Mouse (Mus musculus) hindbrain, postnatal 0 days (tissue): ENCODE results near the gene Rin2. TPM values are rescaled to one million over a fixed set of nuclear protein-coding genes. Genes with fewer than 3 reads are reported as not detected.

Experiments
- ATAC-seq: fragments of 200-750 bp; cut with Nextera tagmentation; 2 replicates; pipeline ENCODE4 v1.8.0; 2017; ENCODE audit warnings: mild to moderate bottlenecking, moderate TSS enrichment, moderate library complexity
- DNase-seq: peaks from one replicate; pipeline ENCODE4 v3.0.0-alpha.2; 2015; ENCODE audit warnings: low spot score
- H3K27ac ChIP-seq: fragments of 300-500 bp; sonication (generic); 2 replicates; pipeline ENCODE4 v1.5.1; 2014; ENCODE audit warnings: mild to moderate bottlenecking
- H3K27me3 ChIP-seq: fragments of 300-500 bp; sonication (generic); 2 replicates; pipeline ENCODE4 v1.6.1; 2014; ENCODE audit warnings: low read length, mixed read lengths; ENCODE audit not compliant: insufficient read depth
- H3K36me3 ChIP-seq: fragments of 300-500 bp; sonication (generic); 2 replicates; pipeline ENCODE4 v1.6.1; 2014; ENCODE audit warnings: low read length, mixed read lengths; ENCODE audit not compliant: insufficient read depth
- H3K4me1 ChIP-seq: fragments of 300-500 bp; sonication (generic); 2 replicates; pipeline ENCODE4 v1.6.1; 2014; ENCODE audit warnings: antibody characterized with exemption, low read length, mixed read lengths; ENCODE audit not compliant: insufficient read depth
- H3K4me2 ChIP-seq: fragments of 300-500 bp; sonication (generic); 2 replicates; pipeline ENCODE4 v1.6.1; 2014; ENCODE audit warnings: low read depth, mild to moderate bottlenecking, low read length, moderate library complexity, mixed read lengths
- H3K4me3 ChIP-seq: fragments of 300-500 bp; sonication (generic); 2 replicates; pipeline ENCODE4 v1.5.1; 2014; ENCODE audit warnings: low read length
- H3K9ac ChIP-seq: fragments of 300-500 bp; sonication (generic); replicated peaks from 2 replicates; pipeline ENCODE4 v1.6.1; 2014; ENCODE audit warnings: mild to moderate bottlenecking, low read length, moderate library complexity, mixed read lengths
- H3K9me3 ChIP-seq: fragments of 300-500 bp; sonication (generic); 2 replicates; pipeline ENCODE4 v1.6.1; 2016; ENCODE audit warnings: low read length, mixed read lengths
- CTCF ChIP-seq: IDR thresholded peaks from 2 replicates; pipeline ENCODE4 v1.5.1; 2016; ENCODE audit warnings: antibody characterized with exemption, control low read depth, low read depth
- WGBS: fragments of 180-500 bp; shearing (Covaris S2); extraction: QIAGEN DNeasy Blood & Tissue Kit; methylation state at CpG from one replicate; pipeline ENCODE4 v1.1.7; 2014; 5-methylcytosine and 5-hydroxymethylcytosine counted together
- polyA plus RNA-seq: library from polyadenylated mRNA; unstranded; fragments of >200 nt; fragmentation: Nextera tagmentation; extraction: Ambion mirVana; gene quantifications from 2 replicates; pipeline ENCODE4 v1.2.1, GENCODE M21; 2015
- total RNA-seq: library from RNA; depleted of rRNA; stranded (reverse); fragments of >200 nt; gene quantifications from 2 replicates; pipeline ENCODE4 v1.2.3, GENCODE M21; 2014

Gene Rin2
- total and polyA plus RNA-seq, 2 experiments from 2014 or later: 9.4 to 11.7 TPM

DNA sequence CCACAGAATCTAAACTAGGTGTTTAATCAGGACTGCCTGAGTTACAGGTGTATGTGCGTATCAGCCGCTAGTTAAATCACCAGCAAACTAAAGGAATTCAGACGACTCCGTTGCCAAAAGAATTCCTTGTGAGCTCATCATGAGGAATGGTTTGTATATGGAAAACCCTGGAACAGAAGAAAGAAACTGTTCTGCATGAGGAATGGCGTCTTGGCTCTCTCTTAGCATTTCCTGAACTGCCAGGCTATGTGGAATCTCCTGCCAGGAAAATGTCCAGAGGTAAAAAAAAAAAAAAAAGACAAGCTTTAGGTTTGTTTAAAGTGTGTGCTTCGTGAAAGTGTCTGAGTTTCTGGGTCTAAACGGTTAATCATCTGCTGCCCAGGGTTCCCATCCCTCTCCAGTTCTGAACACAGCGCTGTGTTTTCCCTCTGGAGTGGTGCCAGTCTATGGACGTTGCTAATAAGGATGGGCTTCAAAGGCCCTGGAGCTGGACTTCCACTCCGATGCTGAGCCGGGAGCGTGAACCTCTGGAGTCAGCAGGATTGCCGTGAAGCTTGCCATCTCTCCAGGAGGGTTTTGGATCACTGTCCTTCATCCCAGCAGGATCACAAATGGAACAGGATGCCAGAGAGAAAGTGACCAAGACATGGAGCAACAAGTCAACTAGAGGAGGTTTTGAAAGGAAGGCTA is 109.4 kb downstream of the Rin2 start:
- no peaks in the 10 kb centered on the region for H3K27me3 ChIP-seq
- 34% methylated on average over 13 of the region's 13 CpGs for WGBS
- peak; percentile 46 for DNase-seq
- no peak for TF ChIP-seq CTCF
- no peaks in the 10 kb centered on the region for H3K9me3 ChIP-seq
- no peaks in the 10 kb centered on the region for H3K36me3 ChIP-seq
- no peak overlapping the region for H3K4me2 ChIP-seq
- ATAC-seq: no peak
- no peak overlapping the region for H3K4me3 ChIP-seq
- 0 out of 2 replicates have a peak, but pooled peaks cover 5% of the 10 kb centered on the region for H3K4me1 ChIP-seq
- H3K27ac ChIP-seq: no peak overlapping the region
- no peak overlapping the region for H3K9ac ChIP-seq

DNA sequence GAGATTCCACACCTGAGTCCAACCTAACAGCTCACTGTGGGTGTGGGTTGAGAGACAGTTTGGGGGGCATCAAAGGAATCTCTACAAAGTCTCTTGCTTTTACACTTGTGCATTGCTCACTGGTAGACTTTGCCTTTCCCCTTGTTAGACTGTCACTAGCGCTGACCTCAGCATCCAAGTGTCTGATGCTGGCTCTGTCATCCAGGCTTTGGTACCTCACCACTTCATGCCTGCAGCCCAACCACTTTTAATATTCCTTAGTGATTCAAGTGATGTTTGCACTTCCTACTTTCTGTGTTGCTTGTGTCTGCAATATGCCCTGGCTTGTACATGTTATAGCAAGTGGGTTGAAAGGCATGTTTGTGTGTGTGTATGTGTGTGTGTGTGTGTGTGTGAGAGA is 109.9 kb downstream of the Rin2 start:
- Histone ChIP-seq H3K27me3 (no peaks in the 10 kb centered on the region), H3K27ac (no peak overlapping the region), H3K4me1 (0 out of 2 replicates have a peak, but pooled peaks cover 5% of the 10 kb centered on the region), H3K36me3 (no peaks in the 10 kb centered on the region), H3K9ac (no peak overlapping the region), H3K4me2 (no peak overlapping the region), H3K4me3 (no peak overlapping the region), H3K9me3 (no peaks in the 10 kb centered on the region)
- 86% methylated on average over 1 of the region's 1 CpGs for WGBS
- no peak for TF ChIP-seq CTCF
- DNase-seq: no peak
- ATAC-seq: no peak

DNA sequence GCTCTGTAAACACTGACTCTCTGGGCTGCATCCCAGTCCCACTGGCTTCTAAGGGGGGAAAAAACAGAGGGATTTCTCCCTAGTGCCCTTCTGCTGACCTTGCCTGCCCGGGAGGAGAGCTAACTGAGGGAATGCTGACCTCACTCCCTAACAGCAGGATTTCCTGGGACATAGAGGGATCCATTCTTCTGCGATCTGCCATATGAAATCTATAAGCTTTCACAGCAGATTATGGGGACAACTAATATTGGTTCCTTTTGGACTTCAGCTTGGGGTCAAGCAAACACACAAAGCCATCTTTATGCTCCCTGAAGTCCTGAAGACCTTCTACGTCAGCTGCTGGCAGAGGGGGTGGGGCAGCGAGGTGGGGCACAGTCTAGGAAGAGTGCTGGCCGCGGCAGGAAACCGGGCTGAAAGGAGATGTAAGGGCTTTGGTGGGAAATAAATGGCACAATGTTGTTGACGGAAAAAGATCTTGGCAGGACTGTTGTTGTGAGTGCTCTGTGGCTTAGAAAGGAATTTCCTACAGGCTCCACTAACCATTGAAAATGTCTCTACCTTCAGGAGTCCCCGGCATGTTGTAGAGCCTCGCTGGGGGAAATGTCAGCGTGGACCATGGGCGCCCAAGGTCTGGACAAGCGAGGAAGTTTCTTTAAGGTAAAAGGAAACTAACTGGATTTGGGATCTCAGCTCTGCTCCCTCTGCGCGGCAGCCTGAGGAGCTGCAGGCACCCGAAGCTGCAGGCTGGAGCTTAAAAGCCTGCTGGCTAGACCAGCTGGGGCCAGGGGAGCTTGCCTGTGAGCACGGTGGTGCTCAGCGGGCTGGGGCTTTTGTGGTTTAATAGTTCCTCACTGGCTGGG is 111.0 kb downstream of the Rin2 start:
- Histone ChIP-seq H3K4me2 (peak overlapping the region; percentile 57), H3K27ac (peak overlapping the region; percentile 65), H3K36me3 (no peaks in the 10 kb centered on the region), H3K4me3 (peak overlapping the region; percentile 26), H3K9me3 (no peaks in the 10 kb centered on the region), H3K9ac (peak overlapping the region; percentile 34; the same call in 1 of the 2 replicates), H3K27me3 (no peaks in the 10 kb centered on the region), H3K4me1 (0 out of 2 replicates have a peak, but pooled peaks cover 5% of the 10 kb centered on the region)
- WGBS: 3% methylated on average over 18 of the region's 18 CpGs
- DNase-seq: peak; percentile 68
- peak; percentile 34 for TF ChIP-seq CTCF
- peak; percentile 61 for ATAC-seq

DNA sequence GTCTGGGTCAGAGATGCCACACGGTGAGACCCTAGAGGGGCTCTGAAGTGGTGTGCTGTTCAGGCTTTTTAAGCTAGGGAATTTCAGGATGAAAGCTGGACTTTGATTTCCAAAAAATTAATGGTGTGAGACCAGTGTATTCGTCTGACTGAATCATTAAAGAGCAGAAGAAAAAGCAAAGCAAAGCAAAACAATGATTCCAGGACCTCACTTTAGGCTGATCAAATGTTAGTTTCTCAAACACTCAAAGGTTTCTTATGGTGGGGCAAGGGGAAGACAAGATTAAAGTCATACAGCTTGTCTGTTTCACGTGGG is 111.6 kb downstream of the Rin2 start:
- no peaks in the 10 kb centered on the region for H3K9me3 ChIP-seq
- H3K4me3 ChIP-seq: peak overlapping the region; percentile 26
- no peak for TF ChIP-seq CTCF
- ATAC-seq (no peak), DNase-seq (no peak)
- H3K4me1 ChIP-seq: 0 out of 2 replicates have a peak, but pooled peaks cover 5% of the 10 kb centered on the region
- peak overlapping the region; percentile 34; the same call in 1 of the 2 replicates for H3K9ac ChIP-seq
- H3K4me2 ChIP-seq: peak overlapping the region; percentile 57
- no peaks in the 10 kb centered on the region for H3K27me3 ChIP-seq
- H3K27ac ChIP-seq: peak overlapping the region; percentile 65
- H3K36me3 ChIP-seq: no peaks in the 10 kb centered on the region
- WGBS: 17% methylated on average over 3 of the region's 3 CpGs

DNA sequence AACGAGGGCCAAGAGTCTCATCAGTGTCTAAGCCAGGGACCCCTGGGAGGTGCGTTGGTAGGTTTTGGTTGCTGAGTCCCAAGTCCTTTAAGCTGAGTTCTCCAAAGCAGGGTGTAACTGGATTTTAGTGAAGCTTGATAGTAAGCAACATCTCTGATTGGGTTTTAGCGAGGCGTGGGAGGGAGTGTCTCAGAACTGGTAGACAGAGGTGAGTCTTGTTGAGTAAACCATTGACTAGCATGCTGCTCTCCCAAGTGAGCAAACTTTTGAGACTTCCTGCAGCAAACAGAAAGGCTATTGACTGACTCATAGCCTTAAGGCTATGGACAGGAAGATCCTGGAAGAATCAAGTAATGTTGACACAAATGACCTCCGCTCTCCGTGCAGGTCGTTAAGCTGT is 112.5 kb downstream of the Rin2 start:
- H3K4me1 ChIP-seq: 0 out of 2 replicates have a peak, but pooled peaks cover 5% of the 10 kb centered on the region
- DNase-seq (no peak), ATAC-seq (no peak)
- no peak overlapping the region for H3K4me3 ChIP-seq
- H3K27me3 ChIP-seq: no peaks in the 10 kb centered on the region
- WGBS: 83% methylated on average over 7 of the region's 7 CpGs
- H3K27ac ChIP-seq: no peak overlapping the region
- no peaks in the 10 kb centered on the region for H3K36me3 ChIP-seq
- no peak overlapping the region for H3K9ac ChIP-seq
- TF ChIP-seq CTCF: no peak
- H3K9me3 ChIP-seq: no peaks in the 10 kb centered on the region
- no peak overlapping the region for H3K4me2 ChIP-seq

DNA sequence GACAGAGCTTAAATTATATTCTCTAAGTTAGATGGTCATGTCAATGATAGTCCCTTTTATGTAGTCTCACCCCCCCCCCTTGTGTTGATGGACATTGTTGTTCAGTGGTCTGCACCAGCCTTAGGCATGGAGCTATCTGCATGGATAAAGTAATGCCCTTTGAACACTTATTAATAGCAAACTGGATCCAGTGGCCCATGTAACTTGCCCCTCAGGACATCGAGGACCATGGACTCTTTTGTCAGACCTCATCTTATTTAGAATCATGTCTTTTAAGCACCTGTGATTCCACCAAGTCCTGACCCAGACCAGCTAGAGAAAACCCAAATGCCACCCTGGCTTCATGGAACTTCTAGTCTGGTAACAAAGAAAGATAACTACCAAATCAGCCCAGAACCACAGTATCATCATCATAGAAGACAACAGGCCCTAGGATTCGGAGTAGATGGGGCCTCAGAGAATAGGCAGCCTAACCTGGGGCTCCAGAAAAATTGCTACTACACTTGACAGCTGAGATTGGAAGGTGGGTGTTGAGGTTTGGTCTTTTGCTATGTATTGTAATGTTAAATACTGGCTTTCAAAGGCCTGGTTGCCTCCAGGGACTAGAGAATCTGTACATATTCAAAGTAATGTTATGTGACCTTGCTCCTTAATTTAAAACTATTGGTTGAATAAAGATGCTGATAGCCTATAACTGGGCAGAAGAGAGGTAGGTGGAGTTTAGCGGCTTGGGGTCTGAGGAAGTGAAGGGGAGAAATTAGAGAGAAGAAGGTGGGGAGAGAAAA is 113.7 kb downstream of the Rin2 start:
- Histone ChIP-seq H3K9me3 (no peaks in the 10 kb centered on the region), H3K36me3 (no peaks in the 10 kb centered on the region), H3K9ac (no peak overlapping the region), H3K27ac (no peak overlapping the region), H3K4me2 (no peak overlapping the region), H3K4me3 (no peak overlapping the region), H3K27me3 (no peaks in the 10 kb centered on the region), H3K4me1 (0 out of 2 replicates have a peak, but pooled peaks cover 5% of the 10 kb centered on the region)
- WGBS: 97% methylated on average over 3 of the region's 3 CpGs
- ATAC-seq: no peak
- no peak for TF ChIP-seq CTCF
- no peak for DNase-seq
